Mouse (Mus musculus): Measurements from ENCODE around the gene Pi4k2b. TPM values are rescaled to one million over a fixed set of nuclear protein-coding genes. Genes with fewer than 3 reads are reported as not detected.

The Pi4k2b gene
- total RNA-seq, 2 experiments from 2014 or later: 3.0 to 3.1 TPM

Other genes starting within 250 kb of the Pi4k2b start
- gene Lgi2, start 175.1 kb upstream of the Pi4k2b start, total RNA-seq (2021): 1 to 10 TPM in 1 of 2 experiments, under 1 TPM in 1; 0.93 to 1.0 TPM
- gene Sepsecs, start 71.9 kb upstream of the Pi4k2b start, total RNA-seq (2021): 1 to 10 TPM; 6.9 to 8.0 TPM
- gene Zcchc4, start 33.8 kb downstream of the Pi4k2b start, total RNA-seq (2021): 1 to 10 TPM; 6.1 to 6.4 TPM
- gene Anapc4, start 92.4 kb downstream of the Pi4k2b start, total RNA-seq (2021): 10 to 100 TPM; 39.1 to 43.4 TPM